Comparison of ENCODE assay signal across 7 mouse cellular contexts in genomic region chr7:16048164-16048564, GRCm38 (mm10). TPM values are rescaled to one million over a fixed set of nuclear protein-coding genes. Genes with fewer than 3 reads are reported as not detected.
A peak's percentile ranks its signal among the peaks of the same experiment; 100 is the strongest.
DNase-seq lines count a peak whose midpoint lies in the region; ATAC-seq and TF ChIP-seq lines count a peak whose summit lies in the region.

No protein-coding gene starts in this region.

- peak overlapping the region; percentile 94 for H3K4me2 ChIP-seq in intestine, embryonic 16.5 days (ENCODE audit: low read depth, low read length)
- H3K4me2 ChIP-seq in midbrain, embryonic 12.5 days (replicated peaks), result peak overlapping the region; percentile 90

- peak; percentile 96 for DNase-seq in adrenal gland, adult 8-10 months
- DNase-seq in embryo, embryonic 9.5 days (ENCODE audit: extremely low spot score), result peak; percentile 97
- peak; percentile 92 to 95 for DNase-seq in gastrocnemius, postnatal 4 days (ENCODE audit: low spot score in 2 of 2)
- peak; percentile 96 for DNase-seq in left cerebral cortex, postnatal 4 days

- H3K27me3 ChIP-seq in intestine, embryonic 16.5 days (replicated peaks; ENCODE audit: control insufficient read depth, insufficient read depth, low read length), result no peaks in the 10 kb centered on the region
- H3K27me3 ChIP-seq in midbrain, embryonic 12.5 days, result no peaks in the 10 kb centered on the region
- no peaks in the 10 kb centered on the region for H3K27me3 ChIP-seq in small intestine, adult 2 months (ENCODE audit: control insufficient read depth, insufficient read depth, low read length)

- ATAC-seq in intestine, embryonic 16.5 days, result peak; percentile 82
- ATAC-seq in midbrain, embryonic 12.5 days (ENCODE audit: low FRiP score, low read depth), result peak; percentile 82

- H3K36me3 ChIP-seq in intestine, embryonic 16.5 days (ENCODE audit: control insufficient read depth, insufficient read depth, low read length), result no peaks in the 10 kb centered on the region
- no peaks in the 10 kb centered on the region for H3K36me3 ChIP-seq in midbrain, embryonic 12.5 days
- H3K36me3 ChIP-seq in small intestine, adult 2 months (ENCODE audit: control insufficient read depth, insufficient read depth, low read length), result no peaks in the 10 kb centered on the region

- H3K9ac ChIP-seq in intestine, embryonic 16.5 days (ENCODE audit: low read depth, low read length), result peak overlapping the region; percentile 99
- H3K9ac ChIP-seq in midbrain, embryonic 12.5 days (replicated peaks), result peak overlapping the region; percentile 83

- WGBS in intestine, embryonic 16.5 days, result under 1% methylated on average over 19 of the region's 20 CpGs
- under 1% methylated on average over 19 of the region's 20 CpGs for WGBS in midbrain, embryonic 12.5 days
- under 1% methylated on average over 20 of the region's 20 CpGs for WGBS in small intestine, adult 2 months

- intact Hi-C loops in left cerebral cortex, postnatal 4 days (cut with DNase I), result loop anchor here (5.0 kb wide), 1 partner anchor 66 kb away; no protein-coding TSS in a partner anchor

- TF ChIP-seq POLR2A in small intestine, adult 2 months (IDR thresholded peaks at IDR 0.05; ENCODE audit: low read depth, low read length), result no peak; the same call in 1 of the 2 replicates

- H3K9me3 ChIP-seq in intestine, embryonic 16.5 days (ENCODE audit: control insufficient read depth, low read length), result no peaks in the 10 kb centered on the region
- no peaks in the 10 kb centered on the region for H3K9me3 ChIP-seq in midbrain, embryonic 12.5 days

- peak overlapping the region; percentile 97 for H3K27ac ChIP-seq in intestine, embryonic 16.5 days (ENCODE audit: low read length)
- peak overlapping the region; percentile 97 for H3K27ac ChIP-seq in midbrain, embryonic 12.5 days (replicated peaks)
- peak overlapping the region; percentile 78 for H3K27ac ChIP-seq in small intestine, adult 2 months (ENCODE audit: insufficient read depth, low read depth, low read length)

- H3K4me3 ChIP-seq in intestine, embryonic 16.5 days (ENCODE audit: low read length), result peak overlapping the region; percentile 83
- peak overlapping the region; percentile 94 for H3K4me3 ChIP-seq in midbrain, embryonic 12.5 days
- H3K4me3 ChIP-seq in small intestine, adult 2 months (ENCODE audit: low read depth, low read length), result peak overlapping the region; percentile 79

- peaks cover 48% of the 10 kb centered on the region for H3K4me1 ChIP-seq in intestine, embryonic 16.5 days (ENCODE audit: control insufficient read depth, insufficient read depth, low read length)
- peaks cover 54% of the 10 kb centered on the region for H3K4me1 ChIP-seq in midbrain, embryonic 12.5 days
- H3K4me1 ChIP-seq in small intestine, adult 2 months (ENCODE audit: control insufficient read depth, insufficient read depth, insufficient read length, low read length), result peaks cover 26% of the 10 kb centered on the region

- no peak for TF ChIP-seq CTCF in small intestine, adult 2 months (IDR thresholded peaks at IDR 0.05; ENCODE audit: extremely low read depth, insufficient read length, insufficient replicate concordance, low read depth, low read length)

RNA-seq across cellular contexts. Expression of gene Bicra, which starts 0.4 kb away (rescaled TPM):
- 10 to 100 TPM in 3 of 4 experiments, 1 to 10 TPM in 1; 7.2 to 16.9 (median 10.6) TPM for total RNA-seq in adrenal gland, adult 8-10 months (2022)
- total RNA-seq in gastrocnemius, postnatal 4 days (2021), result 10 to 100 TPM; 12.1 to 12.6 TPM
- polyA plus RNA-seq in intestine, embryonic 16.5 days (2015; fragmentation: Nextera tagmentation; extraction: Ambion mirVana), result 3.7 and 4.0 TPM in 2 replicates
- total RNA-seq in left cerebral cortex, postnatal 4 days (2021), result 10 to 100 TPM; 25.3 to 25.8 TPM
- polyA plus RNA-seq in midbrain, embryonic 12.5 days (2016; fragmentation: Nextera tagmentation; extraction: Ambion mirVana), result 10.0 and 10.3 TPM in 2 replicates
- polyA plus RNA-seq in small intestine, adult 2 months (2012; rRNA removed), result 18.7 and 31.0 TPM in 2 replicates

RNA-seq across cellular contexts. Expression of gene Zfp541, which starts 13.4 kb away (rescaled TPM):
- total RNA-seq in adrenal gland, adult 8-10 months (2022), result under 1 TPM in 3 of 4 experiments, not detected in 1; 0.10 to 0.28 (median 0.12) TPM
- total RNA-seq in gastrocnemius, postnatal 4 days (2021), result under 1 TPM in 1 of 2 experiments, not detected in 1; 0.05 TPM
- polyA plus RNA-seq in intestine, embryonic 16.5 days (2015; fragmentation: Nextera tagmentation; extraction: Ambion mirVana), result 0.07 and 0.21 TPM in 2 replicates
- total RNA-seq in left cerebral cortex, postnatal 4 days (2021), result under 1 TPM; 0.38 to 0.58 TPM
- polyA plus RNA-seq in midbrain, embryonic 12.5 days (2016; fragmentation: Nextera tagmentation; extraction: Ambion mirVana), result not detected in 2 replicates
- polyA plus RNA-seq in small intestine, adult 2 months (2012; rRNA removed), result not detected in 2 replicates

RNA-seq across cellular contexts. Expression of gene Napa, which starts 50.1 kb away (rescaled TPM):
- 100 to 1,000 TPM; 175 to 194 (median 175) TPM for total RNA-seq in adrenal gland, adult 8-10 months (2022)
- total RNA-seq in gastrocnemius, postnatal 4 days (2021), result 100 to 1,000 TPM; 141 to 153 TPM
- polyA plus RNA-seq in intestine, embryonic 16.5 days (2015; fragmentation: Nextera tagmentation; extraction: Ambion mirVana), result 211 and 233 TPM in 2 replicates
- 100 to 1,000 TPM; 141 to 157 TPM for total RNA-seq in left cerebral cortex, postnatal 4 days (2021)
- 167 and 196 TPM in 2 replicates for polyA plus RNA-seq in midbrain, embryonic 12.5 days (2016; fragmentation: Nextera tagmentation; extraction: Ambion mirVana)
- 82.7 and 139 TPM in 2 replicates for polyA plus RNA-seq in small intestine, adult 2 months (2012; rRNA removed)

Comparison
In these comparisons a context has a peak if more than half of its experiments do, and no peak if none do; other contexts are left out.
1. Peak in every context shown above with its lines: DNase-seq, ATAC-seq, H3K4me3 ChIP-seq and H3K27ac ChIP-seq.